Mouse (Mus musculus): ENCODE measurements around the gene Stat5b. TPM values are rescaled to one million over a fixed set of nuclear protein-coding genes. Genes with fewer than 3 reads are reported as not detected.
A peak's percentile ranks its signal among the peaks of the same experiment; 100 is the strongest.

Gene Stat5b
- polyA plus RNA-seq, 1 experiment from 2014 or later = 17.9 TPM

- no peak for DNase-seq (ENCODE audit: low spot score)
- Histone ChIP-seq H3K9ac (replicated peaks; ENCODE audit: low read depth) (no peak overlapping the region), H3K4me1 (ENCODE audit: insufficient read depth, low read depth, low read length) (no peaks in the 10 kb centered on the region), H3K4me3 (ENCODE audit: low read depth, low read length) (no peak overlapping the region), H3K27ac (ENCODE audit: low read length) (no peak overlapping the region), H3K9me3 (ENCODE audit: low read length) (no peaks in the 10 kb centered on the region), H3K27me3 (replicated peaks; ENCODE audit: insufficient read depth, low read length) (no peaks in the 10 kb centered on the region), H3K36me3 (ENCODE audit: insufficient read depth, low read length) (no peaks in the 10 kb centered on the region), H3K4me2 (replicated peaks; ENCODE audit: low read depth, low read length) (no peak overlapping the region)
- WGBS = 91% methylated on average over 8 of the region's 9 CpGs
- ATAC-seq = no peak
- no peak for TF ChIP-seq EP300 (IDR thresholded peaks at IDR 0.05)
- no peak for TF ChIP-seq CTCF (IDR thresholded peaks at IDR 0.05)
These were observed 11.6 kb downstream of the Stat5b start for GRCm38 (mm10) chr11:100838894-100839293.

- no peak for ATAC-seq
- no peak for DNase-seq (ENCODE audit: low spot score)
- no peaks in the 10 kb centered on the region for H3K36me3 ChIP-seq (ENCODE audit: insufficient read depth, low read length)
These were observed 13.4 kb downstream of the Stat5b start for GRCm38 (mm10) chr11:100836923-100837702.

GRCm38 (mm10) chr11:100833466-100833865, 17.1 kb downstream of the Stat5b start:
- no peaks in the 10 kb centered on the region for H3K27me3 ChIP-seq (replicated peaks; ENCODE audit: insufficient read depth, low read length)
- DNase-seq (ENCODE audit: low spot score) = peak; percentile 52
- no peak overlapping the region for H3K9ac ChIP-seq (replicated peaks; ENCODE audit: low read depth)
- H3K36me3 ChIP-seq (ENCODE audit: insufficient read depth, low read length) = no peaks in the 10 kb centered on the region
- 57% methylated on average over 7 of the region's 7 CpGs for WGBS
- TF ChIP-seq CTCF (IDR thresholded peaks at IDR 0.05) (peak; percentile 66), EP300 (IDR thresholded peaks at IDR 0.05) (no peak)
- no peak overlapping the region for H3K27ac ChIP-seq (ENCODE audit: low read length)
- no peak; the same call in 1 of the 2 replicates for ATAC-seq
- H3K4me3 ChIP-seq (ENCODE audit: low read depth, low read length) = no peak overlapping the region
- peaks cover 4% of the 10 kb centered on the region; the same call in 1 of the 2 replicates for H3K4me1 ChIP-seq (ENCODE audit: insufficient read depth, low read depth, low read length)
- no peak overlapping the region for H3K4me2 ChIP-seq (replicated peaks; ENCODE audit: low read depth, low read length)
- H3K9me3 ChIP-seq (ENCODE audit: low read length) = no peaks in the 10 kb centered on the region

More at GRCm38 (mm10) chr11:100836923-100837702, 13.4 kb downstream of the Stat5b start:
- TF ChIP-seq EP300 (IDR thresholded peaks at IDR 0.05) (no peak), CTCF (IDR thresholded peaks at IDR 0.05) (peak; percentile 61)
- H3K4me1 ChIP-seq (ENCODE audit: insufficient read depth, low read depth, low read length) = no peaks in the 10 kb centered on the region
- no peaks in the 10 kb centered on the region for H3K9me3 ChIP-seq (ENCODE audit: low read length)
- no peak overlapping the region for H3K27ac ChIP-seq (ENCODE audit: low read length)
- no peak overlapping the region for H3K4me2 ChIP-seq (replicated peaks; ENCODE audit: low read depth, low read length)
- H3K4me3 ChIP-seq (ENCODE audit: low read depth, low read length) = no peak overlapping the region
- H3K9ac ChIP-seq (replicated peaks; ENCODE audit: low read depth) = no peak overlapping the region
- WGBS = 62% methylated on average over 9 of the region's 9 CpGs
- no peaks in the 10 kb centered on the region for H3K27me3 ChIP-seq (replicated peaks; ENCODE audit: insufficient read depth, low read length)

GRCm38 (mm10) chr11:100831396-100831795, 19.1 kb downstream of the Stat5b start:
- Histone ChIP-seq H3K4me1 (ENCODE audit: insufficient read depth, low read depth, low read length) (peaks cover 4% of the 10 kb centered on the region; the same call in 1 of the 2 replicates), H3K27ac (ENCODE audit: low read length) (no peak overlapping the region), H3K36me3 (ENCODE audit: insufficient read depth, low read length) (no peaks in the 10 kb centered on the region), H3K9me3 (ENCODE audit: low read length) (no peaks in the 10 kb centered on the region), H3K4me3 (ENCODE audit: low read depth, low read length) (no peak overlapping the region), H3K4me2 (replicated peaks; ENCODE audit: low read depth, low read length) (no peak overlapping the region), H3K9ac (replicated peaks; ENCODE audit: low read depth) (no peak overlapping the region), H3K27me3 (replicated peaks; ENCODE audit: insufficient read depth, low read length) (no peaks in the 10 kb centered on the region)
- no peak for DNase-seq (ENCODE audit: low spot score)
- WGBS = 66% methylated on average over 10 of the region's 10 CpGs
- TF ChIP-seq EP300 (IDR thresholded peaks at IDR 0.05) = no peak
- no peak for TF ChIP-seq CTCF (IDR thresholded peaks at IDR 0.05)
- no peak for ATAC-seq

- H3K36me3 ChIP-seq (ENCODE audit: insufficient read depth, low read length) = no peaks in the 10 kb centered on the region
- ATAC-seq (no peak), DNase-seq (ENCODE audit: low spot score) (no peak)
- 71% methylated on average over 12 of the region's 12 CpGs for WGBS
- TF ChIP-seq EP300 (IDR thresholded peaks at IDR 0.05) (no peak), CTCF (IDR thresholded peaks at IDR 0.05) (no peak)
- peaks cover 4% of the 10 kb centered on the region; the same call in 1 of the 2 replicates for H3K4me1 ChIP-seq (ENCODE audit: insufficient read depth, low read depth, low read length)
- H3K27ac ChIP-seq (ENCODE audit: low read length) = no peak overlapping the region
- no peak overlapping the region for H3K4me2 ChIP-seq (replicated peaks; ENCODE audit: low read depth, low read length)
- no peak overlapping the region for H3K4me3 ChIP-seq (ENCODE audit: low read depth, low read length)
- H3K9ac ChIP-seq (replicated peaks; ENCODE audit: low read depth) = no peak overlapping the region
- no peaks in the 10 kb centered on the region for H3K9me3 ChIP-seq (ENCODE audit: low read length)
- no peaks in the 10 kb centered on the region for H3K27me3 ChIP-seq (replicated peaks; ENCODE audit: insufficient read depth, low read length)
These were observed 20.8 kb downstream of the Stat5b start for GRCm38 (mm10) chr11:100829691-100830090.

GRCm38 (mm10) chr11:100828676-100829151, 21.8 kb downstream of the Stat5b start:
- Histone ChIP-seq H3K4me3 (ENCODE audit: low read depth, low read length) (no peak overlapping the region), H3K27ac (ENCODE audit: low read length) (no peak overlapping the region), H3K36me3 (ENCODE audit: insufficient read depth, low read length) (no peaks in the 10 kb centered on the region), H3K9me3 (ENCODE audit: low read length) (no peaks in the 10 kb centered on the region), H3K4me1 (ENCODE audit: insufficient read depth, low read depth, low read length) (peaks cover 4% of the 10 kb centered on the region; the same call in 1 of the 2 replicates), H3K9ac (replicated peaks; ENCODE audit: low read depth) (no peak overlapping the region), H3K27me3 (replicated peaks; ENCODE audit: insufficient read depth, low read length) (no peaks in the 10 kb centered on the region), H3K4me2 (replicated peaks; ENCODE audit: low read depth, low read length) (no peak overlapping the region)
- 33% methylated on average over 10 of the region's 10 CpGs for WGBS
- no peak for DNase-seq (ENCODE audit: low spot score)
- no peak for ATAC-seq
- TF ChIP-seq CTCF (IDR thresholded peaks at IDR 0.05) (no peak), EP300 (IDR thresholded peaks at IDR 0.05) (no peak)
